Mouse (Mus musculus): Measurements from ENCODE around the gene 1500011B03Rik. TPM values are rescaled to one million over a fixed set of nuclear protein-coding genes. Genes with fewer than 3 reads are reported as not detected.

Gene 1500011B03Rik
- 10 to 100 TPM; 46.8 to 58.9 TPM for total RNA-seq (2023)

GRCm38 (mm10) chr5:114822796-114823688 is at the start of gene 1500011B03Rik:
TSS of gene 1500011B03Rik (minus strand) at chr5:114823468.

DNA sequence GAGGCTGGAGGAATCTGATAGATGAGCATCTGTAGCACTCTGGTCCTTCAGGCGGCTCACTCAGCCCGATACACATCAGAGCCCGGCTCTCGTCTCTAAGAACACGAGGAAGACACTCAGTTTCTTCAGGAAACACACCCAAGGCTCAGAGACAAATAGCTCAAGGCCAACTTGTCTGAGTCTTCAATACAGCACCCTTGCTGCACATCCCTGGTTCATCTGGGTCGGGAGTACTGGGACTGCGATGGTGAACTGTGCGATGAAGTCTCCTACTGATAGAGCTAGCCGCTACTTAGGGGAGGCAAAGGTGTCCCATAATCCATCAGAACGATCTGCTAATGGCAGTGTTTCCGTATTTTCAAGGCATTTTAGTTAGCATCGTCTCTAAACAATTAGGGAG is 35.3 kb upstream of the 1500011B03Rik start, which contains the start of gene Gm9936:
Gm9936 (minus strand) TSS at position 101 of the 400 bp plus-strand sequence.

GRCm38 (mm10) chr5:114853364-114853763 is 30.1 kb upstream of the 1500011B03Rik start, which contains the start of gene 4930519G04Rik:
TSS of gene 4930519G04Rik (plus strand) at chr5:114853664.

DNA sequence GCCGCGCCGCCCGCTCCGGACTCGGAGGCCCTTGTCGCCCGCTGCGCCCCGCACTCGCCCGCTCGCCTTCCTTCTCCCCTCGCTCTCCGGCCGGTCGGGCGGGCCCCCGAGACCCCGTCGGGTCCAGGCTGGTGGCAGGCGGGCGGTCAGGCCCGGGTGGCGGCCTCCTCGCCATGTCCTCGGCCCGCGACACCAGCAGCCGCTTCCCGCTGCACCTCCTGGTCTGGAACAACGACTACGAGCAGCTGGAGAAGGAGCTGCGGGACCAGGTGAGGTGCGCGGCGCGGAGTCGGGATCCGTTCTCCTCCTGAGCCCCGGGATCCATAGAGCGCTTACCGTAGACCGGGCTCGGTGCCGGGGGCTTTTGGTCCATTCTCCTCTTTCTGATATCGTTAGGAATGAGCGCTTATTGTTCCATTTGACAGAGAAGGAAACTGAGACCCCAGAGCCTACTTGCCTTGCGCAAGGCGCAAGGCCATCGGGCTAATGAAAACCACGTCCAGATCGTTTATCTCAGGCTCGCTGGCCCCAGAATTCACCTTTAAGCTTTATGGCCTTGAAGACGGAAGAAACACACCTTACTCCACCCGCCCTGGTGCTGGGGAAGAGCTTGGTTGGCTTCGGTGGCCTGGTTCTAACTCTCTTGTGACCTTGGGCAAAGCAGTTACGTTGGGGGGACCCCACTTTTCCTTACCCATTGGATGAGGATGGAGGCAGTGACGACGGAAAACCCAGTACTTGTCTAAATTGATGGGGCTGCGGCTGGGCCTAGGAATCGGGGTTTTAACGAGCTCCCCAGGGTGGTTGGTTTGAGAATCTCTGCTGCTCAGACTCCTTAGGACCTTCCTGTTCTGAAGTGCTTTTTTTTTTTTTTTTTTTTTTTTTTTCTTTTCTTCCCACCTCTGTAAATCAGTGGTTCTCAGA is 48.0 kb downstream of the 1500011B03Rik start, which contains the start of gene Git2:
Git2 (minus strand) TSS at position 462 of the 924 bp plus-strand sequence.

DNA sequence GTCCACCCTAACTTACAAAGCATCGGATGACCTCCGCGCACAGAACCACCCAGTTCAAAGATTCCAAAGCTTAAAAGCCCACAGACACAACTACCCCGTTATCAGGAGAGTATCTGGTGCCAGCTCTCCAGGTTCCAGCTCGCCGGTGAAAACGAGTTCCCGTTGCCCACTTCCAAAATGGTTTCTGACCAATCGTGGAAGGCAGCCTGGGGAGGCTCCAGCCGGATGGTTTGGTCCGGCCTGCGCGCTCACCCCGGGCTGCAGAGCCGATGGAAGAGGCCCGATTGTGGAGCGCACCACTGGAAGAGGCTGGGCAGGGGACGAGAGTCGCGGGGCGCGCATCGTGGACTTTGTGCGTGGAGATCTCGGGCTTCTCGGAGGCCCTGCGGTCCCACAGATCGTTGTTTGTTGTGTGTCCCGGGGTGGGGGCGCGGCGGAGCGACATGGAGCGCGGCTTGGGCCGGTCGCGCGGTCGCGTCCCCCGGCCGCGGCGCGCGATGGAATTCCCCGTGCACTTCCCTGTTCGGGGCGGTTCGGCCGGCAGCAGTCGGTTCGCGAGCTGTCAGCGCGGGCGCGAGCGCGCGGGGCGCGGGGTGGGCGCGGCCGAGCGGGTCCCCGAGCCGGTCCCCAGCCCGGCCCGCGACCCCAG is 48.7 kb downstream of the 1500011B03Rik start, which contains the start of gene Ankrd13a:
Ankrd13a (plus strand) TSS at position 275 of the 649 bp plus-strand sequence.

Other genes with a start within 250 kb of the 1500011B03Rik start
- under 1 TPM in 1 of 2 experiments, not detected in 1; 0.70 TPM for gene Trpv4, start 165.0 kb downstream of the 1500011B03Rik start, total RNA-seq (2023)
- gene Gltp, start 132.5 kb downstream of the 1500011B03Rik start, total RNA-seq (2023), result 100 to 1,000 TPM; 141 to 143 TPM
- gene Tchp, start 115.7 kb downstream of the 1500011B03Rik start, total RNA-seq (2023), result 10 to 100 TPM; 24.8 to 25.8 TPM
- 100 to 1,000 TPM; 137 to 146 TPM for gene Ankrd13a, start 48.8 kb downstream of the 1500011B03Rik start, total RNA-seq (2023)
- 100 to 1,000 TPM; 177 to 195 TPM for gene Git2, start 48.0 kb downstream of the 1500011B03Rik start, total RNA-seq (2023)
- not detected for gene 4930519G04Rik, start 30.2 kb upstream of the 1500011B03Rik start, total RNA-seq (2023)
- gene Gm9936, start 35.2 kb upstream of the 1500011B03Rik start, total RNA-seq (2023), result not detected
- gene Oasl2, start 73.5 kb upstream of the 1500011B03Rik start, total RNA-seq (2023), result 1 to 10 TPM; 4.9 to 9.6 TPM
- 1 to 10 TPM; 3.2 TPM for gene Oasl1, start 99.8 kb upstream of the 1500011B03Rik start, total RNA-seq (2023)
- gene 2210016L21Rik, start 118.7 kb upstream of the 1500011B03Rik start, total RNA-seq (2023), result 10 to 100 TPM; 33.9 to 35.1 TPM
- not detected for gene Hnf1a, start 147.6 kb upstream of the 1500011B03Rik start, total RNA-seq (2023)
- gene Sppl3, start 187.7 kb upstream of the 1500011B03Rik start, total RNA-seq (2023), result 10 to 100 TPM; 65.3 to 67.6 TPM

Data from T-cell, adult 66 days (primary cell).